Mouse (Mus musculus): ENCODE measurements around the gene Slc12a4. TPM values are rescaled to one million over a fixed set of nuclear protein-coding genes. Genes with fewer than 3 reads are reported as not detected.

Slc12a4 gene
- polyA plus RNA-seq, 1 experiment: 23.6 TPM

- TF ChIP-seq POLR2A (IDR thresholded peaks at IDR 0.05; ENCODE audit: extremely low read depth, insufficient read depth, low read length): peak; percentile 17; the same call in 1 of the 2 replicates
- no peak for TF ChIP-seq CTCF (IDR thresholded peaks at IDR 0.05; ENCODE audit: extremely low read depth, insufficient read depth, low read length)
- Histone ChIP-seq H3K4me1 (ENCODE audit: control insufficient read depth, insufficient read depth, low read length) (peaks cover 2% of the 10 kb centered on the region; the same call in 1 of the 2 replicates), H3K4me3 (ENCODE audit: insufficient read depth, low read length) (peak overlapping the region; percentile 91), H3K27ac (ENCODE audit: insufficient read depth, low read length) (peak overlapping the region; percentile 89)
Measured at GRCm38 (mm10) chr8:105937496-105938305, 28.2 kb downstream of the Slc12a4 start.

- Histone ChIP-seq H3K4me1 (ENCODE audit: control insufficient read depth, insufficient read depth, low read length) (peaks cover 2% of the 10 kb centered on the region; the same call in 1 of the 2 replicates), H3K4me3 (ENCODE audit: insufficient read depth, low read length) (peak overlapping the region; percentile 91), H3K27ac (ENCODE audit: insufficient read depth, low read length) (peak overlapping the region; percentile 89)
- TF ChIP-seq CTCF (IDR thresholded peaks at IDR 0.05; ENCODE audit: extremely low read depth, insufficient read depth, low read length): no peak
- TF ChIP-seq POLR2A (IDR thresholded peaks at IDR 0.05; ENCODE audit: extremely low read depth, insufficient read depth, low read length): peak; percentile 86
Measured at GRCm38 (mm10) chr8:105936866-105937475, 28.9 kb downstream of the Slc12a4 start.

GRCm38 (mm10) chr8:105935863-105936603, 29.9 kb downstream of the Slc12a4 start:
- TF ChIP-seq POLR2A (IDR thresholded peaks at IDR 0.05; ENCODE audit: extremely low read depth, insufficient read depth, low read length) (no peak), CTCF (IDR thresholded peaks at IDR 0.05; ENCODE audit: extremely low read depth, insufficient read depth, low read length) (no peak)
- peak overlapping the region; percentile 91 for H3K4me3 ChIP-seq (ENCODE audit: insufficient read depth, low read length)
- peak overlapping the region; percentile 61; the same call in 1 of the 2 replicates for H3K27ac ChIP-seq (ENCODE audit: insufficient read depth, low read length)
- H3K4me1 ChIP-seq (ENCODE audit: control insufficient read depth, insufficient read depth, low read length): peaks cover 2% of the 10 kb centered on the region; the same call in 1 of the 2 replicates

- no peak for TF ChIP-seq POLR2A (IDR thresholded peaks at IDR 0.05; ENCODE audit: extremely low read depth, insufficient read depth, low read length)
- no peak for TF ChIP-seq CTCF (IDR thresholded peaks at IDR 0.05; ENCODE audit: extremely low read depth, insufficient read depth, low read length)
- Histone ChIP-seq H3K27ac (ENCODE audit: insufficient read depth, low read length) (no peak overlapping the region), H3K4me1 (ENCODE audit: control insufficient read depth, insufficient read depth, low read length) (peaks cover 2% of the 10 kb centered on the region), H3K4me3 (ENCODE audit: insufficient read depth, low read length) (no peak overlapping the region)
Measured at GRCm38 (mm10) chr8:105935105-105935504, 30.8 kb downstream of the Slc12a4 start.

GRCm38 (mm10) chr8:105933762-105934161, 32.1 kb downstream of the Slc12a4 start, which contains the start of gene Ctrl:
Gene Ctrl, minus strand, starts transcription at chr8:105933862.
- no peak for TF ChIP-seq CTCF (IDR thresholded peaks at IDR 0.05; ENCODE audit: extremely low read depth, insufficient read depth, low read length)
- TF ChIP-seq POLR2A (IDR thresholded peaks at IDR 0.05; ENCODE audit: extremely low read depth, insufficient read depth, low read length): no peak
- Histone ChIP-seq H3K4me3 (ENCODE audit: insufficient read depth, low read length) (no peak within 1 kb of the TSS), H3K4me1 (ENCODE audit: control insufficient read depth, insufficient read depth, low read length) (peaks cover 2% of the 10 kb centered on the region), H3K27ac (ENCODE audit: insufficient read depth, low read length) (no peak within 1 kb of the TSS)

GRCm38 (mm10) chr8:105932525-105932924, 33.4 kb downstream of the Slc12a4 start:
- no peak overlapping the region for H3K4me3 ChIP-seq (ENCODE audit: insufficient read depth, low read length)
- H3K27ac ChIP-seq (ENCODE audit: insufficient read depth, low read length): no peak overlapping the region
- TF ChIP-seq POLR2A (IDR thresholded peaks at IDR 0.05; ENCODE audit: extremely low read depth, insufficient read depth, low read length): no peak
- no peak for TF ChIP-seq CTCF (IDR thresholded peaks at IDR 0.05; ENCODE audit: extremely low read depth, insufficient read depth, low read length)
- peaks cover 2% of the 10 kb centered on the region for H3K4me1 ChIP-seq (ENCODE audit: control insufficient read depth, insufficient read depth, low read length)

- H3K4me3 ChIP-seq (ENCODE audit: insufficient read depth, low read length): no peak overlapping the region
- peak; percentile 40; the same call in 1 of the 2 replicates for TF ChIP-seq POLR2A (IDR thresholded peaks at IDR 0.05; ENCODE audit: extremely low read depth, insufficient read depth, low read length)
- no peak for TF ChIP-seq CTCF (IDR thresholded peaks at IDR 0.05; ENCODE audit: extremely low read depth, insufficient read depth, low read length)
- peak overlapping the region; percentile 22 for H3K27ac ChIP-seq (ENCODE audit: insufficient read depth, low read length)
- peaks cover 2% of the 10 kb centered on the region for H3K4me1 ChIP-seq (ENCODE audit: control insufficient read depth, insufficient read depth, low read length)
Measured at GRCm38 (mm10) chr8:105931271-105931670, 34.6 kb downstream of the Slc12a4 start.

GRCm38 (mm10) chr8:105930602-105931001, 35.3 kb downstream of the Slc12a4 start:
- Histone ChIP-seq H3K4me3 (ENCODE audit: insufficient read depth, low read length) (no peak overlapping the region), H3K4me1 (ENCODE audit: control insufficient read depth, insufficient read depth, low read length) (no peaks in the 10 kb centered on the region; the same call in 1 of the 2 replicates), H3K27ac (ENCODE audit: insufficient read depth, low read length) (no peak overlapping the region)
- TF ChIP-seq CTCF (IDR thresholded peaks at IDR 0.05; ENCODE audit: extremely low read depth, insufficient read depth, low read length): peak; percentile 92
- TF ChIP-seq POLR2A (IDR thresholded peaks at IDR 0.05; ENCODE audit: extremely low read depth, insufficient read depth, low read length): no peak

GRCm38 (mm10) chr8:105925123-105925522, 40.8 kb downstream of the Slc12a4 start:
- Histone ChIP-seq H3K27ac (ENCODE audit: insufficient read depth, low read length) (peak overlapping the region; percentile 27; the same call in 1 of the 2 replicates), H3K4me3 (ENCODE audit: insufficient read depth, low read length) (no peak overlapping the region), H3K4me1 (ENCODE audit: control insufficient read depth, insufficient read depth, low read length) (peaks cover 2% of the 10 kb centered on the region)
- TF ChIP-seq CTCF (IDR thresholded peaks at IDR 0.05; ENCODE audit: extremely low read depth, insufficient read depth, low read length): no peak

Measured in cortical plate, adult 2 months (tissue).